In the genomic region with DNA sequence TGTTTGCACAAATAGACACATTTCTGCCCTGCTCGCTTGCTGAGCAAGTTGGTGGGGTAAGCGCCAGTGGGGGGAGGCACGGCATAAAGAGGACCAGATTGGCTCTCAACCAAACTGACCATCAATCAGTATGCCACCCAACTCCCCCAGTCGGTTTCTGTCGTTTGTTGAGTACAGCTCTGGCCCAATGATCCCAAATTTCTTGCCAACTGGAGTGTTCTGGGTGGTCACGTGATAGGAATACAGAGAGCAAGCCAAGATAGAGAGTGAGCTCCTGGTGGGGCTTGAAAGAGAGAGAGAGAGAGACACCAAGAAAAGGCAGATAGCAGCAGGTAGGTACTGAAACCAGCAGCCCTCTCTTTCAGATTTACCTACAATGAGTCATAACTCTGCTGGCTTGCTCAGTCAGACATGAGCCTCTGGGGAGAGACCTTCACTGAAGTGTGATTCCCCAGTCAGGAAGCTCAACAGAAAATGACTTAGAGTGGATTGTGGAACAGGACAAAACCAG, we compare ENCODE assay signal across 9 mouse cellular contexts. TPM values are rescaled to one million over a fixed set of nuclear protein-coding genes. Genes with fewer than 3 reads are reported as not detected.
DNase-seq lines count a peak whose midpoint lies in the region; ATAC-seq and TF ChIP-seq lines count a peak whose summit lies in the region.
"Had no signal": no experiment of that assay in that cellular context is flagged by ENCODE, and none has a peak within 500 bp of the region (broad histone marks: within the 10 kb centered on the region; RNA-seq: fewer than 3 reads in every experiment).

No protein-coding gene starts in this region.

- no peaks in the 10 kb centered on the region for H3K27me3 ChIP-seq in forebrain, postnatal 0 days (ENCODE audit: insufficient read depth, low read length)
- H3K27me3 ChIP-seq in forebrain, embryonic 12.5 days = no peaks in the 10 kb centered on the region
- H3K27me3 ChIP-seq in midbrain, embryonic 14.5 days (ENCODE audit: control insufficient read depth, insufficient read depth, low read length) = no peaks in the 10 kb centered on the region
- H3K27me3 ChIP-seq in midbrain, embryonic 13.5 days = no peaks in the 10 kb centered on the region
- no peaks in the 10 kb centered on the region for H3K27me3 ChIP-seq in neural tube, embryonic 15.5 days (replicated peaks)
- no peaks in the 10 kb centered on the region for H3K27me3 ChIP-seq in thymus, adult 2 months (ENCODE audit: control insufficient read depth, insufficient read depth, low read length)
- H3K27me3 ChIP-seq: embryonic facial prominence, embryonic 13.5 days had no signal

- no peak overlapping the region for H3K9ac ChIP-seq in forebrain, postnatal 0 days
- H3K9ac ChIP-seq in forebrain, embryonic 12.5 days = no peak overlapping the region
- H3K9ac ChIP-seq in midbrain, embryonic 14.5 days (replicated peaks; ENCODE audit: low read length) = no peak overlapping the region
- no peak overlapping the region for H3K9ac ChIP-seq in midbrain, embryonic 13.5 days (replicated peaks)
- no peak overlapping the region for H3K9ac ChIP-seq in neural tube, embryonic 15.5 days (replicated peaks)
- H3K9ac ChIP-seq: embryonic facial prominence, embryonic 13.5 days had no signal

- ATAC-seq in forebrain, postnatal 0 days = peak; percentile 69; the same call in 1 of the 2 replicates
- no peak for ATAC-seq in forebrain, embryonic 12.5 days (ENCODE audit: low FRiP score)
- no peak for ATAC-seq in midbrain, embryonic 14.5 days (ENCODE audit: low FRiP score, low TSS enrichment)
- ATAC-seq in midbrain, embryonic 13.5 days = no peak
- peak; percentile 72 for ATAC-seq in neural tube, embryonic 15.5 days (ENCODE audit: low FRiP score)

- H3K4me3 ChIP-seq in forebrain, postnatal 0 days (ENCODE audit: low read depth, low read length) = no peak overlapping the region
- H3K4me3 ChIP-seq in forebrain, embryonic 12.5 days (replicated peaks) = no peak overlapping the region
- H3K4me3 ChIP-seq in midbrain, embryonic 14.5 days (replicated peaks; ENCODE audit: low read depth, low read length) = no peak overlapping the region
- H3K4me3 ChIP-seq in midbrain, embryonic 13.5 days (replicated peaks) = no peak overlapping the region
- H3K4me3 ChIP-seq in neural tube, embryonic 15.5 days (replicated peaks) = no peak overlapping the region
- H3K4me3 ChIP-seq in thymus, adult 2 months (ENCODE audit: control insufficient read depth, insufficient read depth, low read length) = no peak overlapping the region
- H3K4me3 ChIP-seq: embryonic facial prominence, embryonic 13.5 days had no signal

- TF ChIP-seq POLR2A in thymus, adult 2 months (IDR thresholded peaks at IDR 0.05; ENCODE audit: control insufficient read depth, extremely low read depth, insufficient read depth, low read length, poor library complexity) = no peak

- no peaks in the 10 kb centered on the region for H3K9me3 ChIP-seq in forebrain, postnatal 0 days (ENCODE audit: low read length)
- no peaks in the 10 kb centered on the region for H3K9me3 ChIP-seq in forebrain, embryonic 12.5 days
- no peaks in the 10 kb centered on the region for H3K9me3 ChIP-seq in midbrain, embryonic 14.5 days (ENCODE audit: control insufficient read depth, low read length)
- no peaks in the 10 kb centered on the region for H3K9me3 ChIP-seq in midbrain, embryonic 13.5 days
- no peaks in the 10 kb centered on the region for H3K9me3 ChIP-seq in neural tube, embryonic 15.5 days (replicated peaks)
- H3K9me3 ChIP-seq: embryonic facial prominence, embryonic 13.5 days had no signal

- 48% methylated on average over 6 of the region's 6 CpGs for WGBS in forebrain, postnatal 0 days
- WGBS in forebrain, embryonic 12.5 days = 87% methylated on average over 6 of the region's 6 CpGs
- 83% methylated on average over 6 of the region's 6 CpGs for WGBS in midbrain, embryonic 14.5 days
- 88% methylated on average over 6 of the region's 6 CpGs for WGBS in midbrain, embryonic 13.5 days
- WGBS in neural tube, embryonic 15.5 days = 68% methylated on average over 6 of the region's 6 CpGs
- 90% methylated on average over 6 of the region's 6 CpGs for WGBS in thymus, adult 2 months

- DNase-seq in forebrain, postnatal 0 days = peak; percentile 63
- peak; percentile 32 for DNase-seq in midbrain, embryonic 14.5 days
- DNase-seq in cerebellum, postnatal 14 days = peak; percentile 48 to 64
- DNase-seq in thymus, adult 2 months = no peak
- no peak for DNase-seq in embryo, embryonic 9.5 days (ENCODE audit: extremely low spot score)

- no peak overlapping the region for H3K27ac ChIP-seq in forebrain, postnatal 0 days (ENCODE audit: low read depth, low read length)
- H3K27ac ChIP-seq in forebrain, embryonic 12.5 days = no peak overlapping the region
- H3K27ac ChIP-seq in midbrain, embryonic 14.5 days (replicated peaks; ENCODE audit: low read depth, low read length) = no peak overlapping the region
- no peak overlapping the region for H3K27ac ChIP-seq in midbrain, embryonic 13.5 days
- H3K27ac ChIP-seq in neural tube, embryonic 15.5 days (replicated peaks) = peak overlapping the region; percentile 33; the same call in 1 of the 2 replicates
- H3K27ac ChIP-seq in thymus, adult 2 months (ENCODE audit: control insufficient read depth, insufficient read depth, low read length) = no peak overlapping the region
- H3K27ac ChIP-seq: embryonic facial prominence, embryonic 13.5 days had no signal

- no peak for TF ChIP-seq CTCF in forebrain, postnatal 0 days (IDR thresholded peaks at IDR 0.05; ENCODE audit: low read depth)
- no peak for TF ChIP-seq CTCF in thymus, adult 2 months (IDR thresholded peaks at IDR 0.05; ENCODE audit: borderline replicate concordance, control insufficient read depth, extremely low read depth, insufficient read depth, low read length, poor library complexity)

- H3K4me2 ChIP-seq in forebrain, postnatal 0 days (ENCODE audit: low read depth) = no peak overlapping the region
- H3K4me2 ChIP-seq in forebrain, embryonic 12.5 days = no peak overlapping the region
- H3K4me2 ChIP-seq in midbrain, embryonic 14.5 days (ENCODE audit: low read length) = no peak overlapping the region
- no peak overlapping the region for H3K4me2 ChIP-seq in midbrain, embryonic 13.5 days (replicated peaks)
- H3K4me2 ChIP-seq in neural tube, embryonic 15.5 days = no peak overlapping the region
- H3K4me2 ChIP-seq: embryonic facial prominence, embryonic 13.5 days had no signal

- no peaks in the 10 kb centered on the region for H3K36me3 ChIP-seq in forebrain, postnatal 0 days (ENCODE audit: insufficient read depth)
- no peaks in the 10 kb centered on the region for H3K36me3 ChIP-seq in forebrain, embryonic 12.5 days (replicated peaks)
- H3K36me3 ChIP-seq in midbrain, embryonic 14.5 days (ENCODE audit: control insufficient read depth, insufficient read depth, low read length) = no peaks in the 10 kb centered on the region
- H3K36me3 ChIP-seq in midbrain, embryonic 13.5 days = no peaks in the 10 kb centered on the region
- no peaks in the 10 kb centered on the region for H3K36me3 ChIP-seq in neural tube, embryonic 15.5 days
- H3K36me3 ChIP-seq in thymus, adult 2 months (ENCODE audit: control insufficient read depth, insufficient read depth, low read length) = no peaks in the 10 kb centered on the region
- H3K36me3 ChIP-seq: embryonic facial prominence, embryonic 13.5 days had no signal

- H3K4me1 ChIP-seq in forebrain, postnatal 0 days (ENCODE audit: insufficient read depth) = peaks cover 22% of the 10 kb centered on the region
- H3K4me1 ChIP-seq in forebrain, embryonic 12.5 days = peaks cover 9% of the 10 kb centered on the region
- peaks cover 7% of the 10 kb centered on the region; the same call in 1 of the 2 replicates for H3K4me1 ChIP-seq in midbrain, embryonic 14.5 days (ENCODE audit: control insufficient read depth, insufficient read depth, low read length)
- 0 out of 2 replicates have a peak, but pooled peaks cover 7% of the 10 kb centered on the region for H3K4me1 ChIP-seq in midbrain, embryonic 13.5 days (replicated peaks)
- peaks cover 20% of the 10 kb centered on the region for H3K4me1 ChIP-seq in neural tube, embryonic 15.5 days
- H3K4me1 ChIP-seq in thymus, adult 2 months (replicated peaks; ENCODE audit: control insufficient read depth, insufficient read depth, low read length) = peaks cover 48% of the 10 kb centered on the region

RNA-seq across cellular contexts. Expression of a gene that starts 57.6 kb away (rescaled TPM):
- total RNA-seq in forebrain, postnatal 0 days (2014; rRNA removed) = 32.3 and 33.6 TPM in 2 replicates
- polyA plus RNA-seq in forebrain, postnatal 0 days (2015; fragmentation: Nextera tagmentation; extraction: Ambion mirVana) = 7.6 and 13.0 TPM in 2 replicates
- 3.7 and 4.0 TPM in 2 replicates for polyA plus RNA-seq in forebrain, embryonic 12.5 days (2016; fragmentation: Nextera tagmentation; extraction: Ambion mirVana)
- 7.3 and 8.7 TPM in 2 replicates for polyA plus RNA-seq in midbrain, embryonic 14.5 days (2014; fragmentation: Nextera tagmentation; extraction: Ambion mirVana)
- 6.3 and 7.1 TPM in 2 replicates for polyA plus RNA-seq in midbrain, embryonic 13.5 days (2015; fragmentation: Nextera tagmentation; extraction: Ambion mirVana)
- 9.4 and 9.5 TPM in 2 replicates for polyA plus RNA-seq in neural tube, embryonic 15.5 days (2015; fragmentation: Nextera tagmentation; extraction: Ambion mirVana)
- 13.5 and 17.5 TPM in 2 replicates for polyA plus RNA-seq in thymus, adult 2 months (2012; rRNA removed)

Comparison
In these comparisons a context has a peak if more than half of its experiments do, and no peak if none do; other contexts are left out.
1. ATAC-seq: peak in forebrain, postnatal 0 days (single experiment) and neural tube, embryonic 15.5 days (single experiment); none in forebrain, embryonic 12.5 days (single experiment), midbrain, embryonic 14.5 days (single experiment) and midbrain, embryonic 13.5 days (single experiment).
2. DNase-seq: peak in forebrain, postnatal 0 days (single experiment), midbrain, embryonic 14.5 days (single experiment) and cerebellum, postnatal 14 days (2 of 2); none in thymus, adult 2 months (single experiment) and embryo, embryonic 9.5 days (single experiment).